Mouse (Mus musculus): Measurements from ENCODE around the gene Cnn3.

GRCm38 (mm10) chr3:121448606-121449005, 22.3 kb downstream of the Cnn3 start:
- TF ChIP-seq FLI1 (IDR thresholded peaks at IDR 0.05; ENCODE audit: low read length), result no peak
- TF ChIP-seq GATA1 (IDR thresholded peaks at IDR 0.05; ENCODE audit: borderline replicate concordance, low read length), result no peak
